Mouse (Mus musculus) liver, embryonic 16.5 days (tissue): Measurements from ENCODE around the gene Epha2. TPM values are rescaled to one million over a fixed set of nuclear protein-coding genes. Genes with fewer than 3 reads are reported as not detected.

Source experiments
- ATAC-seq: fragments of 200-750 bp; cut with Nextera tagmentation; 2 replicates; pipeline ENCODE4 v1.8.0; 2017; ENCODE audit warnings: low read depth, mild to moderate bottlenecking, moderate number of reproducible peaks, moderate library complexity
- H3K27ac ChIP-seq: fragments of 300-500 bp; sonication (generic); 2 replicates; pipeline ENCODE4 v1.5.1; 2014; ENCODE audit warnings: mild to moderate bottlenecking, low read length
- H3K27me3 ChIP-seq: fragments of 300-500 bp; sonication (generic); 2 replicates; pipeline ENCODE4 v1.6.1; 2014; ENCODE audit warnings: low read depth, low read length, mixed read lengths; ENCODE audit not compliant: control insufficient read depth, insufficient read depth
- H3K36me3 ChIP-seq: fragments of 300-500 bp; sonication (generic); 2 replicates; pipeline ENCODE4 v1.6.1; 2014; ENCODE audit warnings: mild to moderate bottlenecking; ENCODE audit not compliant: control insufficient read depth, insufficient read depth
- H3K4me1 ChIP-seq: fragments of 300-500 bp; sonication (generic); 2 replicates; pipeline ENCODE4 v1.6.1; 2014; ENCODE audit warnings: low read depth, low read length, mixed read lengths; ENCODE audit not compliant: control insufficient read depth
- H3K4me2 ChIP-seq: fragments of 300-500 bp; sonication (generic); 2 replicates; pipeline ENCODE4 v1.6.1; 2014; ENCODE audit warnings: low read depth, low read length, mixed read lengths
- H3K4me3 ChIP-seq: fragments of 300-500 bp; sonication (generic); 2 replicates; pipeline ENCODE4 v1.5.1; 2014; ENCODE audit warnings: low read depth, mild to moderate bottlenecking, low read length
- H3K9ac ChIP-seq: fragments of 300-500 bp; sonication (generic); 2 replicates; pipeline ENCODE4 v1.6.1; 2014; ENCODE audit warnings: low read depth, low read length
- H3K9me3 ChIP-seq: fragments of 300-500 bp; sonication (generic); replicated peaks from 2 replicates; pipeline ENCODE4 v1.6.1; 2016; ENCODE audit warnings: low read length; ENCODE audit not compliant: control insufficient read depth
- WGBS: fragments of 180-500 bp; shearing (Covaris S2); extraction: QIAGEN DNeasy Blood & Tissue Kit; methylation state at CpG from one replicate; pipeline ENCODE4 v1.1.7; 2014; ENCODE audit not compliant: insufficient replicate concordance; 5-methylcytosine and 5-hydroxymethylcytosine counted together
- polyA plus RNA-seq: library from polyadenylated mRNA; unstranded; fragments of >200 nt; fragmentation: Nextera tagmentation; extraction: Ambion mirVana; gene quantifications from 2 replicates; pipeline ENCODE4 v1.2.1, GENCODE M21; 2015

The Epha2 gene
- polyA plus RNA-seq, 1 experiment from 2014 or later: 0.53 TPM

DNA sequence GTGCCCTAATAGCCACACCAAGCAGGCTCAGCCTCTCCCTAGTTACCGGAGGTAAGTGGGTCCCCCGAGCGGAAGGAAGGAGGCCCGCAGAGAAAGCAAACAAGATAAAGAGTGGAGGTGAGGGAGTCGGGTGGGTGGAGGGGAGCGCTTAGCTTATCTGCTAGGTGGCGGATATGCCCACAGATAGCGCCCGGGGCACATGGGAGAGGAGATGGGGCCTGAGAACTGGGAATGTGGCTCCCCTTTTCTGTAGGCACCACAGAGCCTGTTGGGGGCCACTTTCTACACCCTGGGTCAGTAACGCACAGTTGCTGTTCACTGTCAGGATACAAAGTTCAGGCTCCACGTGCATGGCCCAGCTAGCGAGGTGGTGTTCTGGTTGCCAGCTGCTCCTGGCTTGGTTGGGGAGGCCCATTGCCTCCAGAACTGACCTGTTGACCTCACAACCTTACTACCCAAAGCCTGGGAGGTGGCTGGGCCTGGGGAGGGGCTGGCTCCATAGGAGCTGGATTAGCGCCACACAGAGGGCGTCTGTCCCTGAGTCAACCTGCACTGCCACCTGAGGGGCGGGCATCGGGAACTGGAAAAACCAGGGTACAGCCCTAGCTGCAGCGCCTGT, 11.6 kb downstream of the Epha2 start:
- no peak overlapping the region for H3K4me3 ChIP-seq
- peak; percentile 33; the same call in 1 of the 2 replicates for ATAC-seq
- H3K9ac ChIP-seq: no peak overlapping the region
- no peaks in the 10 kb centered on the region for H3K36me3 ChIP-seq
- peaks cover 18% of the 10 kb centered on the region for H3K4me1 ChIP-seq
- 36% methylated on average over 17 of the region's 17 CpGs for WGBS
- H3K27ac ChIP-seq: no peak overlapping the region
- H3K9me3 ChIP-seq: no peaks in the 10 kb centered on the region
- no peak overlapping the region for H3K4me2 ChIP-seq
- no peaks in the 10 kb centered on the region for H3K27me3 ChIP-seq

DNA sequence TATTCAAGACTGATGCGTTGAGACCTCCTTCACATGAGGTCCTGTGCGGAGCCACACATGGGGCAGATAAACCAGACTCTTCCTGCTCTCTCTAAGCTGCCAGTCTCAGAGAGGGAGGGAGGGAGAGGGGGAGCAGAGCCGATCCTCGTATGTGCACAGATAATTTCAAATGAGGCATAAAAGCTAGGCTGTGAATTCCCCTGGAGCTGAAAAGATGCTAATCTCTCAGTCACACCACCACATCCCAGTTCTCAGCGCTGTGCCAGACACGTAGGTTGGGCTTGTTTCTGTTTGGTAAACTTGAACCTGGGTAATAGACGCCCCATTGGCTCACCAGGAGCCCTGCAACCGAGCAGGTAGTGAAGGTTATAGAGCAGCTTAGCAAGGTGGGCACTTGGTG, 12.4 kb downstream of the Epha2 start:
- H3K27me3 ChIP-seq: no peaks in the 10 kb centered on the region
- H3K4me1 ChIP-seq: peaks cover 18% of the 10 kb centered on the region
- no peak overlapping the region for H3K4me3 ChIP-seq
- H3K9me3 ChIP-seq: no peaks in the 10 kb centered on the region
- H3K36me3 ChIP-seq: no peaks in the 10 kb centered on the region
- H3K9ac ChIP-seq: no peak overlapping the region
- no peak overlapping the region for H3K27ac ChIP-seq
- ATAC-seq: no peak
- WGBS: 26% methylated on average over 8 of the region's 8 CpGs
- no peak overlapping the region for H3K4me2 ChIP-seq

DNA sequence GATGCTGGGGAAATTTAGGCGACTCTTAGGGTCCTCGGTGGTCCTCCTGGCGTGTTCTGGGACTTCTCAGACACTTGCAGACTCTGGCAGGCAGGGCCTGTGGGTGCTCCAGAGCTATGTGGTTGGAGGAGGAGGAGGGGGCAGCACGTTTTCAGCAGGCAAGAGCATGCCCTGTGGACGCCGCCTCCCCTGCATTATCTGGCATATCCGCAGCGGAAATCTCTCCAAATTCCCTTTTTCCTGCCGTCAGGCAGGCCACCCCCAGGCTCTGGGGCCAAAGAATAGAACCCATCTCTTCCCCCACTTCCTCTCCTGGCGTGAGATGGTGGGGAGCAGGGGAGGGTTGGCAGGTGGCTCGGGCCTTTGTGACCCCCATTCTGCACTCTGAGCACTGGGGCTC, 12.9 kb downstream of the Epha2 start:
- Histone ChIP-seq H3K36me3 (no peaks in the 10 kb centered on the region), H3K27me3 (no peaks in the 10 kb centered on the region), H3K27ac (no peak overlapping the region), H3K4me2 (no peak overlapping the region), H3K9me3 (no peaks in the 10 kb centered on the region), H3K9ac (no peak overlapping the region), H3K4me1 (peaks cover 18% of the 10 kb centered on the region), H3K4me3 (no peak overlapping the region)
- whole genome bisulfite sequencing: 30% methylated on average over 11 of the region's 11 CpGs
- no peak for ATAC-seq

DNA sequence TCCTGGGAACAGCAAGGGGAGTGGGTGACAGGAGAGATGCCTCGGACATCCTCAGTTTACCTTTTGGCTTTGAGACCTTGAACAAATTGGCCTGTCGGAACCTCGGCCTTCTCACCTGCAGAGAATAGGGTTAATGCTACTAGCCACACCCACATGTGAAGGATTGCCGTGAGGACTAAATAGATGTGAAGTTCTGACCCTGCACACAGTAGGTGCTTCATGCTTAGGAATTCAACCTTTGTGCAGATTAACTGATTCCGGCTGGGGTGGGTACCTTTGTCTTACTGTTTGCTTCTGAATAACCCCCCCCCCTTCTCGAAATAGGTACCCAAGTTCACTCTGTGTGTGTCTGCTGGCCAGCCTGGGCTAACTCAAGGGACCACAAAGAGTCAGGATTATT, 13.7 kb downstream of the Epha2 start:
- Histone ChIP-seq H3K4me2 (no peak overlapping the region), H3K4me3 (no peak overlapping the region), H3K9ac (no peak overlapping the region), H3K4me1 (peaks cover 15% of the 10 kb centered on the region), H3K9me3 (no peaks in the 10 kb centered on the region), H3K36me3 (no peaks in the 10 kb centered on the region), H3K27ac (no peak overlapping the region), H3K27me3 (no peaks in the 10 kb centered on the region)
- ATAC-seq: no peak
- 54% methylated on average over 6 of the region's 6 CpGs for WGBS

DNA sequence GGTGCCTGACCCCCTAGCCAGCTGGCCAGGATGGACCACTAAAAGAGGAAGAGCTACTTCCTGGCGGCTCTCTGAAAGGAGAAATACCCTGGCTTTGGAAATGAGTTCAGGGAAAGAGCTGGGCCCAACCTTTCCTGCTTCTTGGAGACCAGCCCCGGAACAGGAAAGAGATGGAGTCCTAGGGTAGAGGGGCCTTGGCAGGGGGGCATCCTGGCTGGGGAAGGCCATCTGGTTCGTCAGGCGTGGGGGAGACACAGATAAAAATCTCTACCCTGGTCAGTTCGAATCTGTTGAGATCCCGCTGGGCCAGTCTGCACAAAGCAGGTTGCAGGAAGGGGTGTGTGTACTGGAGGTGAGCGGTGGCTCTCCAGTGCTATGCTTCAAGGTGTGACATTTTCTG, 15.0 kb downstream of the Epha2 start:
- Histone ChIP-seq H3K4me3 (no peak overlapping the region), H3K4me1 (peaks cover 10% of the 10 kb centered on the region), H3K27me3 (no peaks in the 10 kb centered on the region), H3K9ac (no peak overlapping the region), H3K4me2 (no peak overlapping the region), H3K9me3 (no peaks in the 10 kb centered on the region), H3K36me3 (no peaks in the 10 kb centered on the region), H3K27ac (no peak overlapping the region)
- ATAC-seq: no peak
- WGBS: 20% methylated on average over 7 of the region's 7 CpGs

DNA sequence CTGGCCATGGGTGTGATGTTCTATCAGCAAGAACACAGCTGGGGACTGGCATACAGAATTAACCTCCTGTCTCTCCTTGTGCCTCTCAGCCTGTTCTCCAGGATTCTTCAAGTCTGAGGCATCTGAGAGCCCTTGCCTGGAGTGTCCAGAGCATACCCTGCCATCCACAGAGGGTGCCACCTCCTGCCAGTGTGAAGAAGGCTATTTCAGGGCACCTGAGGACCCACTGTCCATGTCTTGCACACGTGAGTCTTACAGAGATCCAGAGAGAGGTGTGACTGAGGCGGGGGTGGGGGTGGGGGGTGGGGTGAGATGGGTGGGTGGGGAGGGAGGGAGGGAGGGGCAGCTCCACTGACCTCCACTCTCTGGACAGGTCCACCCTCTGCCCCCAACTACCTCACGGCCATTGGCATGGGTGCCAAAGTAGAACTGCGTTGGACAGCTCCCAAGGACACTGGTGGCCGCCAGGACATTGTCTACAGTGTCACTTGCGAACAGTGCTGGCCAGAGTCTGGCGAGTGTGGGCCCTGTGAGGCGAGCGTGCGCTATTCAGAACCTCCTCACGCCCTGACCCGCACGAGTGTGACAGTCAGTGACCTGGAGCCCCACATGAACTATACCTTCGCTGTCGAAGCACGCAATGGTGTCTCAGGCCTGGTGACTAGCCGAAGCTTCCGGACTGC, 15.6 kb downstream of the Epha2 start:
- Histone ChIP-seq H3K4me3 (no peak overlapping the region), H3K9me3 (no peaks in the 10 kb centered on the region), H3K4me1 (peaks cover 10% of the 10 kb centered on the region), H3K36me3 (no peaks in the 10 kb centered on the region), H3K27ac (no peak overlapping the region), H3K27me3 (no peaks in the 10 kb centered on the region), H3K4me2 (no peak overlapping the region), H3K9ac (no peak overlapping the region)
- 70% methylated on average over 18 of the region's 18 CpGs for WGBS
- no peak for ATAC-seq

DNA sequence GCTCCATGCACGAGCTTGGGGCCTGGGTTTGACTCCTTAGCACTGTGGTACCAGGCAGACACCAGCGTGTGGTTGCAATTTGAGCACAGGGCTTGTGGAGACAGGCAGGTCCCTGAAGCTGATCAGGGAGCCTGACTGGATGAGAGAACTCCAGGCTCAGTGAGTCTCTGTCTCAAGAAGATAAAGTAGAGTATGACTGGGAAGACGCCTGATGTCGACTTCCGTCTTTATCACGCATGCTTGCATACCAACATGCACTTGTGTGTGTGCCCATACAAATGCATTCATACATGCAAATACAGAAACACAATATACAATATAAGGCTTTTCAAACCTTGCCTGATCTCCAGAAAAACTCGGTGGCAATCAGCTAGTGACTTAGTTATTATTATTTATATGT, 16.9 kb downstream of the Epha2 start:
- WGBS: 48% methylated on average over 7 of the region's 7 CpGs
- no peak overlapping the region for H3K4me3 ChIP-seq
- H3K27me3 ChIP-seq: no peaks in the 10 kb centered on the region
- H3K4me2 ChIP-seq: no peak overlapping the region
- H3K9me3 ChIP-seq: no peaks in the 10 kb centered on the region
- H3K27ac ChIP-seq: no peak overlapping the region
- ATAC-seq: no peak
- no peak overlapping the region for H3K9ac ChIP-seq
- H3K36me3 ChIP-seq: no peaks in the 10 kb centered on the region; the same call in 1 of the 2 replicates
- peaks cover 1% of the 10 kb centered on the region for H3K4me1 ChIP-seq

DNA sequence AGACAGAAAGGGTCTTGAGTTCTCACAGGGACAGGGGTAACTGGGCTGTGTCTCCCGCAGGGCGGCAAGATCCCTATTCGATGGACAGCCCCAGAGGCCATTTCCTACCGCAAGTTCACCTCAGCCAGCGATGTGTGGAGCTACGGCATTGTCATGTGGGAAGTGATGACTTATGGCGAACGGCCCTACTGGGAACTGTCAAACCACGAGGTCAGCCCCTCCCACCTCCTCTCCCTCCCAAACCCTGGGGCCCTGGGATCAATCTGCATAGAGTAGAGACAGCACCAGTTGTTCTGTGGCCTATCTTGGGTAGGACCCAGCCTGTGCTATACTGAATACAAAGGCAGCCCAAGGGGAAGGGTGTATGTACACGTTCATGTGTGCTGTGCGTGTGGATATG, 21.5 kb downstream of the Epha2 start:
- H3K4me1 ChIP-seq: no peaks in the 10 kb centered on the region
- no peaks in the 10 kb centered on the region for H3K9me3 ChIP-seq
- H3K36me3 ChIP-seq: no peaks in the 10 kb centered on the region; the same call in 1 of the 2 replicates
- 44% methylated on average over 11 of the region's 11 CpGs for WGBS
- no peak overlapping the region for H3K4me3 ChIP-seq
- ATAC-seq: no peak
- H3K9ac ChIP-seq: no peak overlapping the region
- no peaks in the 10 kb centered on the region for H3K27me3 ChIP-seq
- no peak overlapping the region for H3K27ac ChIP-seq
- no peak overlapping the region for H3K4me2 ChIP-seq

DNA sequence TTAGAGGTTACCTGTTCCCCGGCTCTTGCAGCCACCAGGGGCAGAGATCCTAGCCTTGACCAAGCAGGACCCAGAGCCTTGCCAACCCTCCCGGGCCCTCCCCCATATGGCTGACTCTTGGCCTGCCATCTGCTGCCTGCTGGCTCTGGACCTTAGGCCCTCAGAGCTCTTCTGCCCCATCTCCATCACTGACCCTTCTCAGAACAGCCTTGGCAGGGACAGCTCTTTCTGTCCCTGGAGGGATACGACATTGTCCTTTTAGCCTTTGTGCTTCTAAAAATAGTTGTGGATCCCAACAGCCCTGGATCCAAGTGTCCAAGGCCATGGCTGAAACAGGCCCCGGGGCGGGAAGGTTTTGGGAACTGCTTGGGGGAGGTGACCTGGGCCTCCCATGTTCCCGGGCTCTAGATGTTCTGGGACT, 23.7 kb downstream of the Epha2 start:
- no peaks in the 10 kb centered on the region; the same call in 1 of the 2 replicates for H3K36me3 ChIP-seq
- WGBS: 55% methylated on average over 6 of the region's 6 CpGs
- H3K27ac ChIP-seq: no peak overlapping the region
- no peak overlapping the region for H3K4me2 ChIP-seq
- no peak for ATAC-seq
- no peaks in the 10 kb centered on the region for H3K27me3 ChIP-seq
- no peaks in the 10 kb centered on the region for H3K4me1 ChIP-seq
- H3K4me3 ChIP-seq: no peak overlapping the region
- no peaks in the 10 kb centered on the region for H3K9me3 ChIP-seq
- no peak overlapping the region for H3K9ac ChIP-seq
